Comparison of ENCODE assay signal across 7 mouse cellular contexts in the genomic region with DNA sequence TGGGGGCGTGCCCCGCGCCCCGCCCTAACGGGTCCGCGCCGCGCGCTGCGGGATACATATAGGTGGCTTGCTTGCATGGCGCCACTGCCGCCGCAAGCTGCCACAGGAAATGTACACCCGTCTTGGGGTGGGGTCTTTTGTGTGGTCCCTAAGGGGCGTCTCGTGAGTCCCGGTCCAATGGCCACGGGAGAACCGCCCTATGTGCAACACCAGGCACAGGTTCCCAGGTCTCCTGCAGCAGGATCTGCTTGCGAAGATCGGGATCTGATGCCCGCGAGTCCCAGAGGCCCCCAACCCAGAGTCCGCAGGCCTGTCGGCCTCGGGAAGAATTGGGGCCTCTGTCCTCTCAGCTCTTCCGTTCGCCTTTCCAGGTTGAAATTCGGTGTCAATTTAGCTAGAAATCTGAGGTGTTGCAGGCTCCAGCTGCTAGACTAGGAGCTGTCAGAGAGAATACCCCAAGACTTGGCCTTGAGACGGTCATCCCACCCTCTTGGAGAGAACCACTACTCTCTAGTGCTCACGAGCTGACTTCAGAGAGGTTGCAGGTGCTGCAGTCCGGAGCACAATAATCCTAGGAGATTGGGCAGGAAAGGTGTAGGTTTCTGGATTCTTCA. TPM values are rescaled to one million over a fixed set of nuclear protein-coding genes. Genes with fewer than 3 reads are reported as not detected.
A peak's percentile ranks its signal among the peaks of the same experiment; 100 is the strongest.
DNase-seq lines count a peak whose midpoint lies in the region; ATAC-seq and TF ChIP-seq lines count a peak whose summit lies in the region.

No protein-coding gene starts in this region.

- H3K36me3 ChIP-seq in lung, postnatal 0 days (ENCODE audit: insufficient read depth, low read length): no peaks in the 10 kb centered on the region
- no peaks in the 10 kb centered on the region for H3K36me3 ChIP-seq in embryonic facial prominence, embryonic 14.5 days (ENCODE audit: control insufficient read depth, insufficient read depth, low read length)
- H3K36me3 ChIP-seq in intestine, postnatal 0 days (ENCODE audit: control insufficient read depth, insufficient read depth): no peaks in the 10 kb centered on the region

- H3K27me3 ChIP-seq in lung, postnatal 0 days (replicated peaks; ENCODE audit: insufficient read depth, low read length): no peaks in the 10 kb centered on the region
- no peaks in the 10 kb centered on the region for H3K27me3 ChIP-seq in embryonic facial prominence, embryonic 14.5 days (replicated peaks; ENCODE audit: control insufficient read depth, insufficient read depth, low read length)
- no peaks in the 10 kb centered on the region for H3K27me3 ChIP-seq in intestine, postnatal 0 days (replicated peaks; ENCODE audit: control insufficient read depth, insufficient read depth, low read length)

- peak overlapping the region; percentile 76 for H3K4me3 ChIP-seq in lung, postnatal 0 days (ENCODE audit: low read depth, low read length)
- peak overlapping the region; percentile 83 for H3K4me3 ChIP-seq in embryonic facial prominence, embryonic 14.5 days (ENCODE audit: low read depth, low read length)
- H3K4me3 ChIP-seq in intestine, postnatal 0 days (ENCODE audit: low read depth, low read length): peak overlapping the region; percentile 77
- H3K4me3 ChIP-seq in olfactory bulb, adult 2 months (ENCODE audit: insufficient read depth, low read depth, low read length): peak overlapping the region; percentile 78

- no peak for TF ChIP-seq EP300 in lung, postnatal 0 days (IDR thresholded peaks at IDR 0.05)

- peak overlapping the region; percentile 51 for H3K9ac ChIP-seq in lung, postnatal 0 days (replicated peaks; ENCODE audit: low read depth)
- peak overlapping the region; percentile 91 for H3K9ac ChIP-seq in embryonic facial prominence, embryonic 14.5 days (ENCODE audit: low read depth, low read length)
- H3K9ac ChIP-seq in intestine, postnatal 0 days (ENCODE audit: low read depth, low read length): peak overlapping the region; percentile 72

- H3K9me3 ChIP-seq in lung, postnatal 0 days (ENCODE audit: low read length): no peaks in the 10 kb centered on the region
- no peaks in the 10 kb centered on the region for H3K9me3 ChIP-seq in embryonic facial prominence, embryonic 14.5 days (ENCODE audit: control insufficient read depth, low read length)
- H3K9me3 ChIP-seq in intestine, postnatal 0 days (ENCODE audit: control insufficient read depth): no peaks in the 10 kb centered on the region

- DNase-seq in lung, postnatal 0 days (ENCODE audit: low spot score): no peak
- no peak for DNase-seq in lung, postnatal 14 days
- DNase-seq in embryonic facial prominence, embryonic 14.5 days (ENCODE audit: low spot score): no peak
- no peak for DNase-seq in urinary bladder, postnatal 14 days (ENCODE audit: low spot score)
- DNase-seq in layer of hippocampus, adult 9-11 months: no peak

- ATAC-seq in lung, postnatal 0 days: no peak
- ATAC-seq in embryonic facial prominence, embryonic 14.5 days (ENCODE audit: low read depth): no peak
- no peak for ATAC-seq in intestine, postnatal 0 days

- peak; percentile 52; the same call in 1 of the 2 replicates for TF ChIP-seq POLR2A in olfactory bulb, adult 2 months (IDR thresholded peaks at IDR 0.05; ENCODE audit: insufficient read depth, low read depth, low read length)

- TF ChIP-seq CTCF in lung, postnatal 0 days (IDR thresholded peaks at IDR 0.05): no peak
- no peak for TF ChIP-seq CTCF in intestine, postnatal 0 days (IDR thresholded peaks at IDR 0.05; ENCODE audit: low read depth)
- TF ChIP-seq CTCF in olfactory bulb, adult 2 months (IDR thresholded peaks at IDR 0.05; ENCODE audit: insufficient read depth, low read depth, low read length): no peak

- H3K4me2 ChIP-seq in lung, postnatal 0 days (replicated peaks; ENCODE audit: low read depth, low read length): peak overlapping the region; percentile 98
- H3K4me2 ChIP-seq in embryonic facial prominence, embryonic 14.5 days (ENCODE audit: low read depth, low read length): peak overlapping the region; percentile 88
- peak overlapping the region; percentile 99 for H3K4me2 ChIP-seq in intestine, postnatal 0 days (replicated peaks; ENCODE audit: low read depth)

- 0 out of 2 replicates have a peak, but pooled peaks cover 5% of the 10 kb centered on the region for H3K4me1 ChIP-seq in lung, postnatal 0 days (ENCODE audit: insufficient read depth, low read depth, low read length)
- H3K4me1 ChIP-seq in embryonic facial prominence, embryonic 14.5 days (ENCODE audit: control insufficient read depth, insufficient read depth, low read length): peaks cover 14% of the 10 kb centered on the region
- no peaks in the 10 kb centered on the region; the same call in 1 of the 2 replicates for H3K4me1 ChIP-seq in intestine, postnatal 0 days (replicated peaks; ENCODE audit: control insufficient read depth, insufficient read depth, low read length)
- H3K4me1 ChIP-seq in olfactory bulb, adult 2 months (ENCODE audit: control insufficient read depth, insufficient read depth, low read length): peaks cover 6% of the 10 kb centered on the region

- 5% methylated on average over 31 of the region's 33 CpGs for WGBS in lung, postnatal 0 days
- 5% methylated on average over 13 of the region's 33 CpGs for WGBS in embryonic facial prominence, embryonic 14.5 days
- WGBS in intestine, postnatal 0 days: 4% methylated on average over 32 of the region's 33 CpGs
- WGBS in olfactory bulb, adult 2 months: 6% methylated on average over 33 of the region's 33 CpGs

- no peak overlapping the region for H3K27ac ChIP-seq in lung, postnatal 0 days (ENCODE audit: low read length)
- peak overlapping the region; percentile 91 for H3K27ac ChIP-seq in embryonic facial prominence, embryonic 14.5 days (replicated peaks; ENCODE audit: low read depth, low read length)
- H3K27ac ChIP-seq in intestine, postnatal 0 days (ENCODE audit: low read depth, low read length): peak overlapping the region; percentile 76; the same call in 1 of the 2 replicates
- H3K27ac ChIP-seq in olfactory bulb, adult 2 months (ENCODE audit: insufficient read depth, low read depth, low read length): no peak overlapping the region

RNA-seq across cellular contexts. Expression of a gene that starts 50.8 kb away (rescaled TPM):
- 24.3 and 24.7 TPM in 2 replicates for polyA plus RNA-seq in lung, postnatal 0 days (2015; fragmentation: Nextera tagmentation; extraction: Ambion mirVana)
- polyA plus RNA-seq in embryonic facial prominence, embryonic 14.5 days (2014; fragmentation: Nextera tagmentation; extraction: Ambion mirVana): 32.8 and 37.1 TPM in 2 replicates
- 18.3 and 21.0 TPM in 2 replicates for polyA plus RNA-seq in intestine, postnatal 0 days (2015; fragmentation: Nextera tagmentation; extraction: Ambion mirVana)
- polyA plus RNA-seq in olfactory bulb, adult 2 months (2012; ENCODE audit: insufficient read depth, insufficient read length, low replicate concordance, missing spikeins): not detected in 2 replicates

Comparison
In these comparisons a context has a peak if more than half of its experiments do, and no peak if none do; other contexts are left out.
1. H3K27ac ChIP-seq: peak in embryonic facial prominence, embryonic 14.5 days (single experiment) and intestine, postnatal 0 days (single experiment); none in lung, postnatal 0 days (single experiment) and olfactory bulb, adult 2 months (single experiment).
2. Peak in every context shown above with its lines, with median percentiles within 50 percentile points of each other: H3K4me2 ChIP-seq, H3K4me3 ChIP-seq and H3K9ac ChIP-seq.